8 mouse cellular contexts compared by ENCODE assay signal in genomic region chr10:96200932-96201641, GRCm38 (mm10).
DNase-seq lines count a peak whose midpoint lies in the region; ATAC-seq and TF ChIP-seq lines count a peak whose summit lies in the region.

No protein-coding gene starts in this region.

- H3K36me3 ChIP-seq in MEL (ENCODE audit: control insufficient read depth in 1 of 2, insufficient read depth in 2 of 2, low read length in 2 of 2) = peaks cover 0 to 33% of the 10 kb centered on the region in 2 experiments; a peak in 2 of 4 replicates
- no peaks in the 10 kb centered on the region for H3K36me3 ChIP-seq in liver, embryonic 12.5 days
- no peaks in the 10 kb centered on the region for H3K36me3 ChIP-seq in kidney, embryonic 16.5 days (ENCODE audit: insufficient read depth, low read length)

- H3K27me3 ChIP-seq in MEL (ENCODE audit: control insufficient read depth in 1 of 2, insufficient read depth in 2 of 2, low read length in 2 of 2) = no peaks in the 10 kb centered on the region
- no peaks in the 10 kb centered on the region for H3K27me3 ChIP-seq in liver, embryonic 12.5 days (replicated peaks)
- H3K27me3 ChIP-seq in kidney, embryonic 16.5 days (ENCODE audit: insufficient read depth, low read length) = no peaks in the 10 kb centered on the region

- peak overlapping the region; percentile 48 to 49 for H3K4me3 ChIP-seq in MEL (ENCODE audit: control insufficient read depth in 1 of 2, insufficient read depth in 1 of 2, low read depth in 2 of 2, low read length in 2 of 2)
- no peak overlapping the region for H3K4me3 ChIP-seq in liver, embryonic 12.5 days
- no peak overlapping the region for H3K4me3 ChIP-seq in kidney, embryonic 16.5 days (ENCODE audit: low read length)

- peak; percentile 59 to 87 for TF ChIP-seq EP300 in MEL (IDR thresholded peaks at IDR 0.05; ENCODE audit: low read depth in 1 of 2, low read length in 2 of 2)

- H3K9ac ChIP-seq in MEL (ENCODE audit: control insufficient read depth, low read depth, low read length, poor library complexity, severe bottlenecking) = peak overlapping the region; percentile 64
- H3K9ac ChIP-seq in liver, embryonic 12.5 days = no peak overlapping the region; the same call in 1 of the 2 replicates
- no peak overlapping the region for H3K9ac ChIP-seq in kidney, embryonic 16.5 days (replicated peaks; ENCODE audit: low read length)

- H3K4me2 ChIP-seq in liver, embryonic 12.5 days = peak overlapping the region; percentile 46
- H3K4me2 ChIP-seq in kidney, embryonic 16.5 days (replicated peaks; ENCODE audit: low read depth, low read length) = no peak overlapping the region

- no peak for TF ChIP-seq CTCF in MEL (IDR thresholded peaks at IDR 0.05 in 2 of 3, conservative IDR thresholded peaks at IDR 0.05 in 1 of 3; ENCODE audit: control insufficient read depth in 1 of 3, insufficient read depth in 1 of 3, low read depth in 2 of 3, low read length in 3 of 3, poor library complexity in 1 of 3, severe bottlenecking in 1 of 3)

- peaks cover 4 to 28% of the 10 kb centered on the region in 2 experiments for H3K4me1 ChIP-seq in MEL (ENCODE audit: control insufficient read depth in 1 of 2, insufficient read depth in 2 of 2, low read length in 2 of 2)
- H3K4me1 ChIP-seq in liver, embryonic 12.5 days = peaks cover 50% of the 10 kb centered on the region
- H3K4me1 ChIP-seq in kidney, embryonic 16.5 days (ENCODE audit: insufficient read depth, low read length) = no peaks in the 10 kb centered on the region

- H3K27ac ChIP-seq in MEL (ENCODE audit: control insufficient read depth, low read depth, low read length) = peak overlapping the region; percentile 93
- H3K27ac ChIP-seq in liver, embryonic 12.5 days = peak overlapping the region; percentile 49
- H3K27ac ChIP-seq in kidney, embryonic 16.5 days (ENCODE audit: low read length) = no peak overlapping the region

- 42% methylated on average over 27 of the region's 27 CpGs for WGBS in liver, embryonic 12.5 days (ENCODE audit: insufficient replicate concordance)
- WGBS in kidney, embryonic 16.5 days = 63% methylated on average over 27 of the region's 27 CpGs

- DNase-seq in cerebellum, postnatal 25 days = peak; percentile 27 to 37
- no peak for DNase-seq in cerebellum, adult 8-10 months
- DNase-seq in MEL (ENCODE audit: low read depth, low spot score) = peak; percentile 89
- peak; percentile 34 for DNase-seq in spleen, adult 12 weeks (ENCODE audit: low spot score)
- DNase-seq in frontal cortex, postnatal 14 days (ENCODE audit: low spot score in 2 of 2) = no peak
- DNase-seq in kidney, adult 9 months = no peak

- H3K79me2 ChIP-seq in MEL (ENCODE audit: control insufficient read depth, insufficient read depth, low read length, poor library complexity) = no peaks in the 10 kb centered on the region

- H3K9me3 ChIP-seq in MEL (replicated peaks; ENCODE audit: insufficient read depth, low read length) = no peaks in the 10 kb centered on the region
- H3K9me3 ChIP-seq in liver, embryonic 12.5 days (replicated peaks) = 0 out of 2 replicates have a peak, but pooled peaks cover 3% of the 10 kb centered on the region
- H3K9me3 ChIP-seq in kidney, embryonic 16.5 days (ENCODE audit: low read length) = peaks cover 5% of the 10 kb centered on the region; the same call in 1 of the 2 replicates

- TF ChIP-seq POLR2A in MEL (IDR thresholded peaks at IDR 0.05; ENCODE audit: control insufficient read depth in 1 of 2, insufficient read depth in 1 of 2, low read depth in 1 of 2, low read length in 2 of 2, poor library complexity in 1 of 2) = peak; percentile 31 to 58; a peak in 3 of 4 replicates

- TF ChIP-seq RAD21 in MEL (IDR thresholded peaks at IDR 0.05; ENCODE audit: low read depth, low read length) = no peak

- ATAC-seq in liver, embryonic 12.5 days = peak; percentile 74
- no peak for ATAC-seq in kidney, embryonic 16.5 days (ENCODE audit: low FRiP score, low TSS enrichment)

TF ChIP-seq in MEL, 35 proteins besides CTCF, POLR2A, EP300 and RAD21:
- TF ChIP-seq MAZ (IDR thresholded peaks at IDR 0.05; ENCODE audit: low read depth, low read length) (peak; percentile 54; the same call in 1 of the 2 replicates), GATA1 (IDR thresholded peaks at IDR 0.05; ENCODE audit: low read depth, low read length) (peak; percentile 63), NRF1 (IDR thresholded peaks at IDR 0.05; ENCODE audit: insufficient read depth, low read depth, low read length, poor library complexity, severe bottlenecking) (no peak), GABPA (IDR thresholded peaks at IDR 0.05; ENCODE audit: low read depth, low read length) (no peak), HCFC1 (IDR thresholded peaks at IDR 0.05; ENCODE audit: low read depth, low read length) (peak; percentile 43; the same call in 1 of the 2 replicates), TBP (IDR thresholded peaks at IDR 0.05; ENCODE audit: low read depth, low read length) (peak; percentile 82), UBTF (IDR thresholded peaks at IDR 0.05; ENCODE audit: borderline replicate concordance, insufficient read depth, low read depth, low read length) (no peak), USF1 (IDR thresholded peaks at IDR 0.05; ENCODE audit: low read depth, low read length) (peak; percentile 72), CHD1 (IDR thresholded peaks at IDR 0.05; ENCODE audit: low read depth, low read length) (no peak), TCF12 (IDR thresholded peaks at IDR 0.05; ENCODE audit: low read depth, low read length) (peak; percentile 74), ZNF384 (IDR thresholded peaks at IDR 0.05; ENCODE audit: low read depth, low read length) (no peak), MXI1 (IDR thresholded peaks at IDR 0.05; ENCODE audit: low read depth, low read length) (no peak; the same call in none of the 2 replicates), SIN3A (IDR thresholded peaks at IDR 0.05; ENCODE audit: low read length) (peak; percentile 80), KAT2A (conservative IDR thresholded peaks at IDR 0.05; ENCODE audit: low read depth, low read length) (no peak), MYB (IDR thresholded peaks at IDR 0.05; ENCODE audit: low read depth, low read length) (peak; percentile 90), JUND (IDR thresholded peaks at IDR 0.05; ENCODE audit: low read depth, low read length) (no peak), POLR2AphosphoS5 (IDR thresholded peaks at IDR 0.05; ENCODE audit: borderline replicate concordance, low read depth, low read length) (no peak), RCOR1 (IDR thresholded peaks at IDR 0.05; ENCODE audit: low read depth, low read length) (peak; percentile 35; the same call in 1 of the 2 replicates), MYC (IDR thresholded peaks at IDR 0.05; ENCODE audit: low read depth, low read length) (0 out of 2 replicates have a peak, but pooled peaks have one; percentile 31), BHLHE40 (IDR thresholded peaks at IDR 0.05; ENCODE audit: borderline replicate concordance, low read depth, low read length) (peak; percentile 6; the same call in 1 of the 2 replicates), SMC3 (IDR thresholded peaks at IDR 0.05; ENCODE audit: low read depth, low read length) (no peak), CHD2 (IDR thresholded peaks at IDR 0.05; ENCODE audit: low read length) (no peak), ZMIZ1 (IDR thresholded peaks at IDR 0.05; ENCODE audit: low read depth, low read length) (peak; percentile 28; the same call in 1 of the 2 replicates), MEF2A (IDR thresholded peaks at IDR 0.05; ENCODE audit: extremely low read depth, insufficient replicate concordance, low read depth, low read length, poor library complexity, severe bottlenecking) (no peak), E2F4 (IDR thresholded peaks at IDR 0.05; ENCODE audit: borderline replicate concordance, low read depth, low read length) (no peak), MAX (IDR thresholded peaks at IDR 0.05; ENCODE audit: low read length) (peak; percentile 62; the same call in 1 of the 2 replicates), ETS1 (IDR thresholded peaks at IDR 0.05; ENCODE audit: low read depth, low read length) (peak; percentile 68), ELF1 (IDR thresholded peaks at IDR 0.05; ENCODE audit: low read depth, low read length) (0 out of 2 replicates have a peak, but pooled peaks have one; percentile 26), ZC3H11A (IDR thresholded peaks at IDR 0.05; ENCODE audit: low read depth, low read length) (no peak), MAFK (IDR thresholded peaks at IDR 0.05; ENCODE audit: borderline replicate concordance, low read depth, low read length) (no peak), TAL1 (IDR thresholded peaks at IDR 0.05; ENCODE audit: low read length) (peak; percentile 24; the same call in 1 of the 2 replicates), POLR2AphosphoS2 (IDR thresholded peaks at IDR 0.05; ENCODE audit: low read length) (no peak), NELFE (IDR thresholded peaks at IDR 0.05; ENCODE audit: low read depth, low read length) (peak; percentile 46; the same call in 1 of the 2 replicates), USF2 (IDR thresholded peaks at IDR 0.05; ENCODE audit: borderline replicate concordance in 1 of 2, insufficient read depth in 1 of 2, low read depth in 1 of 2, low read length in 2 of 2) (no peak), ZKSCAN1 (IDR thresholded peaks at IDR 0.05; ENCODE audit: low read depth, low read length) (no peak)

Comparison
In these comparisons a context has a peak if more than half of its experiments do, and no peak if none do; other contexts are left out.
1. DNase-seq: peak in cerebellum, postnatal 25 days (2 of 2), MEL (single experiment) and spleen, adult 12 weeks (single experiment); none in cerebellum, adult 8-10 months (single experiment), frontal cortex, postnatal 14 days (0 of 2) and kidney, adult 9 months (single experiment).
2. H3K4me3 ChIP-seq: peak in MEL (2 of 2); none in liver, embryonic 12.5 days (single experiment) and kidney, embryonic 16.5 days (single experiment).